Mouse (Mus musculus): ENCODE measurements at regions not wholly inside any gene's neighbourhood (a gene's known extent, or its start where the extent isn't known, plus 50 kb on each side); places are given as distances from the start of the nearest gene placed in this dataset.

DNA sequence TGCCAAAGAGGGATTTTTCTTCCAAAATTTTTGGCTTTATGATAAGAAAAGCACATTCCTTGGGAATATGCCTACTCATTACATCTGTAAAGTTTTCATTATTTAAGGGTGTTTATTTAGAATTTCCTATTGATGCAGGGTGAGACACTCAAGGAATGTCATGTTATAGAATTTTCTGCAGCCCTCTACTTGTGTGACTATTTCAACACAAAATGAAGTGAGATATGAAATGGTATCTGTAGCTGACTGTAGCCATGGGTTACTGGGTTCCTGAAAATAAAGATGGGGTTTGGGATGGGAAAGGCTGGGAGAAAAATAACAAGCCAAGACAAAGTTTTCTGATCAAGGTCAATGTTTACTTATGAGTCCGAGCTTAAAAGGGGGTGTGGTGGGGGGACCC, 64.6 kb downstream of the Cox7c start:
- no peak for TF ChIP-seq TBP (IDR thresholded peaks at IDR 0.05; ENCODE audit: low read depth, low read length)
- no peak for TF ChIP-seq TAL1 (IDR thresholded peaks at IDR 0.05; ENCODE audit: low read length)
- no peak for TF ChIP-seq HCFC1 (IDR thresholded peaks at IDR 0.05; ENCODE audit: low read depth, low read length)
- TF ChIP-seq TCF12 (IDR thresholded peaks at IDR 0.05; ENCODE audit: low read depth, low read length): no peak
- TF ChIP-seq GATA1 (IDR thresholded peaks at IDR 0.05; ENCODE audit: low read depth, low read length): no peak
- no peak for TF ChIP-seq CTCF (IDR thresholded peaks at IDR 0.05 in 2 of 3, conservative IDR thresholded peaks at IDR 0.05 in 1 of 3; ENCODE audit: control insufficient read depth in 1 of 3, insufficient read depth in 1 of 3, low read depth in 2 of 3, low read length in 3 of 3, poor library complexity in 1 of 3, severe bottlenecking in 1 of 3)
- TF ChIP-seq POLR2A (IDR thresholded peaks at IDR 0.05; ENCODE audit: control insufficient read depth in 1 of 2, insufficient read depth in 1 of 2, low read depth in 1 of 2, low read length in 2 of 2, poor library complexity in 1 of 2): no peak
- no peak for TF ChIP-seq MYC (IDR thresholded peaks at IDR 0.05; ENCODE audit: low read depth, low read length)

Data from MEL (cell line).